Mouse (Mus musculus) ES-Bruce4 (cell line): ENCODE data around the gene Lrrn4cl. TPM values are rescaled to one million over a fixed set of nuclear protein-coding genes. Genes with fewer than 3 reads are reported as not detected.

Experiments
- H3K27ac ChIP-seq: 2 replicates; pipeline ENCODE4 v1.5.1; 2012; ENCODE audit warnings: low read length, inconsistent platforms; ENCODE audit not compliant: insufficient read depth
- H3K27me3 ChIP-seq: 2 replicates; pipeline ENCODE4 v1.6.1; 2012; ENCODE audit warnings: mild to moderate bottlenecking, low read length, inconsistent platforms; ENCODE audit not compliant: control insufficient read depth, poor library complexity, insufficient read depth, severe bottlenecking
- H3K36me3 ChIP-seq: 2 replicates; pipeline ENCODE4 v1.6.1; 2012; ENCODE audit warnings: inconsistent platforms, mild to moderate bottlenecking, low read length, moderate library complexity; ENCODE audit not compliant: control insufficient read depth, poor library complexity, insufficient read depth, severe bottlenecking
- H3K4me1 ChIP-seq: one replicate; pipeline ENCODE4 v1.8.1; 2011; ENCODE audit warnings: low read length; ENCODE audit not compliant: control insufficient read depth, insufficient read depth
- H3K4me3 ChIP-seq: 2 replicates; pipeline ENCODE4 v1.5.1; 2011; ENCODE audit warnings: low read depth, mild to moderate bottlenecking, low read length
- H3K9ac ChIP-seq: 2 replicates; pipeline ENCODE4 v1.6.1; 2012; ENCODE audit warnings: low read depth, mild to moderate bottlenecking, inconsistent platforms; ENCODE audit not compliant: poor library complexity, severe bottlenecking
- H3K9me3 ChIP-seq: replicated peaks from 2 replicates; pipeline ENCODE4 v1.6.1; 2012; ENCODE audit warnings: mild to moderate bottlenecking, low read length, inconsistent platforms; ENCODE audit not compliant: control insufficient read depth, poor library complexity, insufficient read depth, severe bottlenecking
- CTCF ChIP-seq: IDR thresholded peaks from one replicate; pipeline ENCODE4 v1.8.1; 2011; ENCODE audit warnings: low read depth, low read length
- EP300 ChIP-seq: IDR thresholded peaks from 2 replicates; pipeline ENCODE4 v1.6.1; 2011; ENCODE audit warnings: low read depth, low read length; ENCODE audit not compliant: insufficient read depth
- POLR2A ChIP-seq: IDR thresholded peaks from one replicate; pipeline ENCODE4 v1.8.1; 2011; ENCODE audit warnings: low read length; ENCODE audit not compliant: insufficient read depth
- polyA plus RNA-seq: library from polyadenylated mRNA; stranded (reverse); fragments of >200 nt; gene quantifications from 2 replicates; pipeline ENCODE4 v1.2.4, GENCODE M21; 2011; ENCODE audit warnings: low read depth; ENCODE audit not compliant: missing spikeins, insufficient read depth, insufficient read length

Lrrn4cl gene
- polyA plus RNA-seq, 1 experiment, result 2.1 TPM

DNA sequence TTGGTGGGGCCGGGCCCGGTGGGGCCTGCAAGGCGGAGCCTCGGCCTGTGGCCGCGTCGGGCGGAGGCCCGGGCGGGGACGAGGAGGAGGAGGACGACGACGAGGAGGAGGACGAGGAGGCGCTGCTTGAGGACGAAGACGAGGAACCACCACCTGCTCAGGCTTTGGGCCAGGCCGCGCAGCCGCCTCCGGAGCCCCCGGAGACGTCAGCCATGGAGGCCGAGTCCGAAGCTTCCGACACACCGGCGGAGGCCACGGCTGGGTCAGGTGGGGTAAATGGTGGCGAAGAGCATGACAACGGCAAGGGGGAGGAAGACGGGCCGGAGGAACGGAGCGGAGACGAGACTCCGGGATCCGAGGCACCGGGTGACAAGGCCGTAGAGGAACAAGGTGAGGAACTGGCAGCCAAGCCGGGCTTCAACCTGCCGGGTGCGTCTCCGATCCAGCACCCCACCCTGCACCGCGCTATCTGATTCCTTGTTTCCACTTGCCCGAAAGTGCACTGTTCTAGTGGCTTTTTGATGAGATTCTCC is 30.1 kb upstream of the Lrrn4cl start:
- peaks cover 2% of the 10 kb centered on the region for H3K4me1 ChIP-seq
- peak overlapping the region; percentile 71 for H3K27ac ChIP-seq
- H3K36me3 ChIP-seq, result peaks cover 44% of the 10 kb centered on the region
- H3K27me3 ChIP-seq, result no peaks in the 10 kb centered on the region
- peak overlapping the region; percentile 90 for H3K4me3 ChIP-seq
- TF ChIP-seq EP300, result no peak
- no peak for TF ChIP-seq CTCF
- H3K9me3 ChIP-seq, result no peaks in the 10 kb centered on the region
- peak overlapping the region; percentile 91 for H3K9ac ChIP-seq

DNA sequence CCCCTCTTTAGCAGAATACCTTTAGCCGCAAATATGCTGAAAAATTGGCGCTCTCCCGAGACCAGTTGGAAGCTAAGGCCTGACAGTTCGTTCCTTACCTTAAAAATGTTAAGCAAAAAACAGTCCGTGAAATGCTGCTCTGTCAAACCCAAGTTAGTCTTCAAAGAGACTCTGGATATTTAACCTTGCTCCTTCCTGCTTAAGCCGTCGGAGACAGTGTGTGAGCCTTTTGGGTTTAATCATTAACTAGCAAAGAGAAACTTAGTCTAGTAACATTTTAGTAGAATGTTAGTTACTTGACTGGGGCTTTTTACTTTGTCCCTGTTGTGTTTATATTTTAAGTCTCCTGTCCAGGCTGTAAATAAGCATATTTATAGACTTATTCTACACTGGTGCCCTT is 29.4 kb upstream of the Lrrn4cl start:
- Histone ChIP-seq H3K4me1 (peaks cover 2% of the 10 kb centered on the region), H3K4me3 (peak overlapping the region; percentile 90), H3K27ac (no peak overlapping the region), H3K9me3 (no peaks in the 10 kb centered on the region), H3K9ac (peak overlapping the region; percentile 91), H3K27me3 (no peaks in the 10 kb centered on the region), H3K36me3 (peaks cover 45% of the 10 kb centered on the region)
- TF ChIP-seq EP300 (no peak), CTCF (no peak), POLR2A (no peak)

DNA sequence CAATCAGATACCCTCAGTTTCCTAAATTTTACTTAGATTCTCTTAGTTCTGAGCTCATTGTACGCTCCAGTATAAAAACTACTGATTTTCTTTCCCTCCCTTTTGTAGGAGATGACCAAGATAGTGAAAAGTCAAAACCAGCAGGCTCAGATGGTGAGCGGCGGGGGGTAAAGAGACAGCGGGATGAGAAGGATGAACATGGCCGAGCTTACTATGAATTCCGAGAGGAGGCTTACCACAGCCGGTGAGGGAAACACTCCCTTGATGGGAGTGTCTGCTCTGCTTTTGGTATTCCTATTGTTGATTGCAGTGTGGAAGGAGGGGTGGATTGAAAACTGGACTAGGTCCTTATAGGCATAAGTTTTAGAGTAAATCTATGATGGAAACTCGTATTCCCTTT is 27.9 kb upstream of the Lrrn4cl start:
- Histone ChIP-seq H3K27me3 (no peaks in the 10 kb centered on the region), H3K27ac (no peak overlapping the region), H3K9me3 (no peaks in the 10 kb centered on the region), H3K4me3 (no peak overlapping the region), H3K4me1 (peaks cover 2% of the 10 kb centered on the region), H3K9ac (peak overlapping the region; percentile 7; the same call in 1 of the 2 replicates), H3K36me3 (peaks cover 50% of the 10 kb centered on the region)
- TF ChIP-seq EP300 (no peak), POLR2A (no peak)

DNA sequence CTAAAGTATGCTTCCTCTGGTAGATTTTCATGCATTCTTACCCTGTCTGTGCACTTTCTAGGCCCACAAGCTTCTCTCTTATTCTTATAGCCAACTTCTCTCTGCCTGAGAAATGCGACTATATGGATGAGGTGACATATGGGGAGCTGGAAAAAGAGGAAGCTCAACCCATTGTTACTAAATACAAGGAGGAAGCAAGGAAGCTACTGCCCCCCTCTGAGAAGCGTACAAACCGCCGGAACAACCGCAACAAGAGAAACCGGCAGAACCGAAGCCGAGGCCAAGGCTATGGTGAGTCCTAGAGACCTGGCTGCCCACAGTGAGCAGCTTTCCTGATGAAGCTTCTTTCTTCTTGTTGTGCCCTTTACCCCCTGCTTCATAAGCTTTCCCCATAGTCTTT is 20.9 kb upstream of the Lrrn4cl start, which contains the start of gene AC129217.1:
Gene AC129217.1 (plus strand): TSS at position 114 of the 400 bp plus-strand sequence.
- Histone ChIP-seq H3K4me1 (no peaks in the 10 kb centered on the region), H3K9ac (no peak within 1 kb of the TSS), H3K36me3 (peaks cover 94% of the 10 kb centered on the region), H3K9me3 (no peaks in the 10 kb centered on the region), H3K4me3 (no peak within 1 kb of the TSS), H3K27ac (no peak within 1 kb of the TSS), H3K27me3 (no peaks in the 10 kb centered on the region)
- no peak for TF ChIP-seq EP300
- TF ChIP-seq CTCF, result no peak
- no peak for TF ChIP-seq POLR2A

DNA sequence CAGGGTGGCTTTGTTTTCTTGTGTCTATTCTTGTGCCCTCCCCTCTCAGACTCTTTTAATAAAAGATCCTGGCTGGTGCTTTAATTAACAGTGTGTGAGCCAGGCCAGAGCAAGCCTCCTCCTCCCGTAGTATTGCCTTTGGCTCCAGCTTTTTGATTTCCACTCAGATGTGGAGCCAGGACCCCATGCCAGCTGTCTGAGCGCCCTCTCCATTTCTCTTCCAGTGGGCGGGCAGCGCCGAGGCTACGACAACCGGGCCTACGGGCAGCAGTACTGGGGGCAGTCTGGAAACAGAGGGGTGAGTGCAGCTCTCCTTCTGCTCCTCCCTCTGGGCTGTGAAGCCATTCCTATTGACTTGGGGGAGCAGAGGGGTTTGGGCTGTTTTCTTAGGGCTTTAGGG is 19.9 kb upstream of the Lrrn4cl start:
- no peak overlapping the region for H3K9ac ChIP-seq
- no peak overlapping the region for H3K27ac ChIP-seq
- H3K27me3 ChIP-seq, result no peaks in the 10 kb centered on the region
- H3K9me3 ChIP-seq, result no peaks in the 10 kb centered on the region
- H3K4me1 ChIP-seq, result no peaks in the 10 kb centered on the region
- peaks cover 85% of the 10 kb centered on the region for H3K36me3 ChIP-seq
- TF ChIP-seq EP300 (no peak), CTCF (no peak), POLR2A (no peak)
- no peak overlapping the region for H3K4me3 ChIP-seq

DNA sequence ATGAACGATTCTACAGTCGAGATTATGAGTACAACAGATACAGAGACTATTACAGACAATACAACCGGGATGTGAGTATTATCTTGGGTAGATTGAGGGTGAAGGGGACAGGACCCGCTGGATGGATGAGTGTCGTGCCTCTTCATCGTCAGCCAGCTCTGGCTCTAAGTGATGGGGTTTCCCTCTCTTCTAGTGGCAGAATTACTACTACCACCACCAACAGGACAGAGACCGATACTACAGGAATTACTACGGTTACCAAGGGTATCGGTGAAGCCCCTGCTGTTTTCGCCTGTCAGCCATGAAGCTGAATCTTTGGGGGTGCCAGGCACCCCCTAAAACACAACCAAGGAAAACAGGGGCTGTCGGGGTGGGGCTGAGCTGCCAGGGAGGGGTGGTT is 19.3 kb upstream of the Lrrn4cl start:
- H3K27ac ChIP-seq, result no peak overlapping the region
- no peaks in the 10 kb centered on the region for H3K27me3 ChIP-seq
- TF ChIP-seq POLR2A (no peak), EP300 (no peak), CTCF (no peak)
- no peaks in the 10 kb centered on the region for H3K9me3 ChIP-seq
- no peak overlapping the region for H3K4me3 ChIP-seq
- peaks cover 79% of the 10 kb centered on the region for H3K36me3 ChIP-seq
- no peaks in the 10 kb centered on the region for H3K4me1 ChIP-seq
- no peak overlapping the region for H3K9ac ChIP-seq
